Mouse (Mus musculus): Measurements from ENCODE around the gene BC003965. TPM values are rescaled to one million over a fixed set of nuclear protein-coding genes. Genes with fewer than 3 reads are reported as not detected.
A peak's percentile ranks its signal among the peaks of the same experiment; 100 is the strongest.

Gene BC003965
- polyA plus RNA-seq, 1 experiment = 18.8 TPM

DNA sequence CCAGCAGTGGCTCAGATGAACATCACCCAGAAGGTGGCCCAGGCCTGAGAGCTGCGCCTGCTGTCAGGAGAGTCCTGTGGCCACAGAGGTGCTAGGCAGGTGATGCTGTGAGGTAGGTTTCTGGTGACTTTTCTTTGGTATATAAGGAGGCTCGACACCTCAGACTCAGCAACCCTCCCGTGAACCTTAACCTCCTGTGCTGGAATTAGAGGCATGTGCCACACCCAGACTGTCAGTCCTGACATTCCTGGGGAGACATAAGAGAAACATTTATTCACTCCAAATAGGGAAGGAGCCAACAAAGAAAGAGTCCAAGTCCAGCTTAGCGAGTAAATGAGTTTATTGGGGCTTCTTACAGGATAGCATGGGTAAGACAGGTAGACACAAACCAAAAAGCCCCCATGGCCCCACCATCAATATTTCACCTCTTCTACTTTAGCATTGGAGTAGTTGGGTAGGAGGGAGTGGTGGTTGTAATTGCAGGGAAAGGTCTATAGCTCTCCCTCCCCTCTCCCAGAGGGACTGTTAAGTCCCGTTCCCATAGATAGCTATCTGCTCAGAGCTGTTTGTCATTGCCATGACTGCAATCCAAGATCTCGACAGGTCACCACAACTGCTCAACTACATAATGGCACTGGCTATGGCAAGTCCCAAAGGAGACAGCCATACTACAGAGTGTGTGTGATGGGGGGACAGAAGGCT is 18.2 kb upstream of the BC003965 start:
- no peak for DNase-seq
- H3K27me3 ChIP-seq (ENCODE audit: control insufficient read depth, insufficient read depth, low read length) = no peaks in the 10 kb centered on the region
- TF ChIP-seq POLR2A (IDR thresholded peaks at IDR 0.05; ENCODE audit: control insufficient read depth, extremely low read depth, insufficient read depth, low read length, poor library complexity) = no peak
- no peak for TF ChIP-seq CTCF (IDR thresholded peaks at IDR 0.05; ENCODE audit: borderline replicate concordance, control insufficient read depth, extremely low read depth, insufficient read depth, low read length, poor library complexity)
- no peaks in the 10 kb centered on the region for H3K4me1 ChIP-seq (replicated peaks; ENCODE audit: control insufficient read depth, insufficient read depth, low read length)
- no peak overlapping the region for H3K27ac ChIP-seq (ENCODE audit: control insufficient read depth, insufficient read depth, low read length)
- 65% methylated on average over 6 of the region's 6 CpGs for WGBS
- no peak overlapping the region for H3K4me3 ChIP-seq (ENCODE audit: control insufficient read depth, insufficient read depth, low read length)
- no peaks in the 10 kb centered on the region for H3K36me3 ChIP-seq (ENCODE audit: control insufficient read depth, insufficient read depth, low read length)

- no peaks in the 10 kb centered on the region for H3K36me3 ChIP-seq (ENCODE audit: control insufficient read depth, insufficient read depth, low read length)
- WGBS = 97% methylated on average over 2 of the region's 2 CpGs
- DNase-seq = no peak
- H3K4me3 ChIP-seq (ENCODE audit: control insufficient read depth, insufficient read depth, low read length) = no peak overlapping the region
- H3K4me1 ChIP-seq (replicated peaks; ENCODE audit: control insufficient read depth, insufficient read depth, low read length) = no peaks in the 10 kb centered on the region
- TF ChIP-seq POLR2A (IDR thresholded peaks at IDR 0.05; ENCODE audit: control insufficient read depth, extremely low read depth, insufficient read depth, low read length, poor library complexity) (no peak), CTCF (IDR thresholded peaks at IDR 0.05; ENCODE audit: borderline replicate concordance, control insufficient read depth, extremely low read depth, insufficient read depth, low read length, poor library complexity) (no peak)
- H3K27me3 ChIP-seq (ENCODE audit: control insufficient read depth, insufficient read depth, low read length) = no peaks in the 10 kb centered on the region
- no peak overlapping the region for H3K27ac ChIP-seq (ENCODE audit: control insufficient read depth, insufficient read depth, low read length)
These were observed 14.6 kb upstream of the BC003965 start for GRCm38 (mm10) chr17:25169706-25170105.

GRCm38 (mm10) chr17:25172558-25172957 is 11.8 kb upstream of the BC003965 start:
- no peaks in the 10 kb centered on the region for H3K36me3 ChIP-seq (ENCODE audit: control insufficient read depth, insufficient read depth, low read length)
- TF ChIP-seq CTCF (IDR thresholded peaks at IDR 0.05; ENCODE audit: borderline replicate concordance, control insufficient read depth, extremely low read depth, insufficient read depth, low read length, poor library complexity) = no peak
- TF ChIP-seq POLR2A (IDR thresholded peaks at IDR 0.05; ENCODE audit: control insufficient read depth, extremely low read depth, insufficient read depth, low read length, poor library complexity) = no peak
- H3K27ac ChIP-seq (ENCODE audit: control insufficient read depth, insufficient read depth, low read length) = no peak overlapping the region
- no peak overlapping the region for H3K4me3 ChIP-seq (ENCODE audit: control insufficient read depth, insufficient read depth, low read length)
- H3K4me1 ChIP-seq (replicated peaks; ENCODE audit: control insufficient read depth, insufficient read depth, low read length) = no peaks in the 10 kb centered on the region
- H3K27me3 ChIP-seq (ENCODE audit: control insufficient read depth, insufficient read depth, low read length) = no peaks in the 10 kb centered on the region
- no peak for DNase-seq
- 96% methylated on average over 3 of the region's 3 CpGs for WGBS

DNA sequence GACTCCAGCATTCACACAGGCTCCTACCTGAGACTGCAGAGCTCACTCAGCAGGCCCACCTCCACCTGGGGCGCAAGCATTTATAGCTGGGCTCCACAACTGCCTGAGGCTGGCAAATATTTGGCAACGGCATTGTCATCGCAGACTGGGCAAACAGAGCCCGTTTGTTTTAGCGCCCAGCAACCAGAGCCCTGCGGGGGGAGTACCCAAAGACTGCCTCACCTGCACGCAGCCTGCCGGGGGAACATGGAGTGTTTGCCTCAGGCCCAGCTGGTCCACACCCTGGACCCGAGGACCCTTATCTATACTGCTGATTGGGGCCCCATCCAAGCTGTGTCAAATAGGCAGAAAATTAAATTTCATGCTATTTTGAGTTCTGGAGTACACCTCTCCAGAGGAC is 8.9 kb upstream of the BC003965 start, which contains the start of gene Gm38655:
Gene Gm38655 (minus strand): TSS at position 61 of the 400 bp plus-strand sequence.
- TF ChIP-seq CTCF (IDR thresholded peaks at IDR 0.05; ENCODE audit: borderline replicate concordance, control insufficient read depth, extremely low read depth, insufficient read depth, low read length, poor library complexity) (no peak), POLR2A (IDR thresholded peaks at IDR 0.05; ENCODE audit: control insufficient read depth, extremely low read depth, insufficient read depth, low read length, poor library complexity) (no peak)
- H3K36me3 ChIP-seq (ENCODE audit: control insufficient read depth, insufficient read depth, low read length) = no peaks in the 10 kb centered on the region
- H3K27ac ChIP-seq (ENCODE audit: control insufficient read depth, insufficient read depth, low read length) = no peak within 1 kb of the TSS
- 79% methylated on average over 9 of the region's 9 CpGs for WGBS
- DNase-seq = no peak
- no peaks in the 10 kb centered on the region for H3K27me3 ChIP-seq (ENCODE audit: control insufficient read depth, insufficient read depth, low read length)
- no peaks in the 10 kb centered on the region for H3K4me1 ChIP-seq (replicated peaks; ENCODE audit: control insufficient read depth, insufficient read depth, low read length)
- H3K4me3 ChIP-seq (ENCODE audit: control insufficient read depth, insufficient read depth, low read length) = no peak within 1 kb of the TSS

- no peaks in the 10 kb centered on the region for H3K36me3 ChIP-seq (ENCODE audit: control insufficient read depth, insufficient read depth, low read length)
- DNase-seq = peak; percentile 5
- TF ChIP-seq CTCF (IDR thresholded peaks at IDR 0.05; ENCODE audit: borderline replicate concordance, control insufficient read depth, extremely low read depth, insufficient read depth, low read length, poor library complexity) (no peak), POLR2A (IDR thresholded peaks at IDR 0.05; ENCODE audit: control insufficient read depth, extremely low read depth, insufficient read depth, low read length, poor library complexity) (no peak)
- H3K4me3 ChIP-seq (ENCODE audit: control insufficient read depth, insufficient read depth, low read length) = no peak overlapping the region
- H3K4me1 ChIP-seq (replicated peaks; ENCODE audit: control insufficient read depth, insufficient read depth, low read length) = peaks cover 18% of the 10 kb centered on the region
- H3K27ac ChIP-seq (ENCODE audit: control insufficient read depth, insufficient read depth, low read length) = no peak overlapping the region
- H3K27me3 ChIP-seq (ENCODE audit: control insufficient read depth, insufficient read depth, low read length) = no peaks in the 10 kb centered on the region
These were observed 1.1 kb upstream of the BC003965 start for GRCm38 (mm10) chr17:25183232-25183631.

- WGBS = 9% methylated on average over 17 of the region's 17 CpGs
- H3K36me3 ChIP-seq (ENCODE audit: control insufficient read depth, insufficient read depth, low read length) = no peaks in the 10 kb centered on the region
- no peaks in the 10 kb centered on the region for H3K27me3 ChIP-seq (ENCODE audit: control insufficient read depth, insufficient read depth, low read length)
- DNase-seq = no peak
- peak overlapping the region; percentile 70 for H3K4me3 ChIP-seq (ENCODE audit: control insufficient read depth, insufficient read depth, low read length)
- no peak for TF ChIP-seq CTCF (IDR thresholded peaks at IDR 0.05; ENCODE audit: borderline replicate concordance, control insufficient read depth, extremely low read depth, insufficient read depth, low read length, poor library complexity)
- no peak for TF ChIP-seq POLR2A (IDR thresholded peaks at IDR 0.05; ENCODE audit: control insufficient read depth, extremely low read depth, insufficient read depth, low read length, poor library complexity)
- no peak overlapping the region for H3K27ac ChIP-seq (ENCODE audit: control insufficient read depth, insufficient read depth, low read length)
- peaks cover 27% of the 10 kb centered on the region for H3K4me1 ChIP-seq (replicated peaks; ENCODE audit: control insufficient read depth, insufficient read depth, low read length)
These were observed 607 bp downstream of the BC003965 start for GRCm38 (mm10) chr17:25184961-25185360.

Measured in thymus, adult 2 months (tissue).